Mouse (Mus musculus): ENCODE measurements around the gene Farp1.

The Farp1 gene

GRCm38 (mm10) chr14:121183414-121184130, 148.6 kb downstream of the Farp1 start:
- no peak for DNase-seq (ENCODE audit: low spot score)

GRCm38 (mm10) chr14:121184351-121184750, 149.4 kb downstream of the Farp1 start:
- no peak for DNase-seq (ENCODE audit: low spot score)

- DNase-seq (ENCODE audit: low spot score): no peak
Observed at GRCm38 (mm10) chr14:121186402-121186894, 151.4 kb downstream of the Farp1 start.

- peak; percentile 1 for DNase-seq (ENCODE audit: low spot score)
Observed at GRCm38 (mm10) chr14:121189840-121190239, 154.8 kb downstream of the Farp1 start.

GRCm38 (mm10) chr14:121190386-121190785, 155.4 kb downstream of the Farp1 start:
- no peak for DNase-seq (ENCODE audit: low spot score)

- no peak for DNase-seq (ENCODE audit: low spot score)
Observed at GRCm38 (mm10) chr14:121191739-121192138, 156.7 kb downstream of the Farp1 start.

- DNase-seq (ENCODE audit: low spot score): no peak
Observed at GRCm38 (mm10) chr14:121192394-121192793, 157.4 kb downstream of the Farp1 start.

GRCm38 (mm10) chr14:121193981-121194380, 159.0 kb downstream of the Farp1 start:
- DNase-seq (ENCODE audit: low spot score): no peak

- DNase-seq (ENCODE audit: low spot score): no peak
Observed at GRCm38 (mm10) chr14:121198915-121199572, 164.0 kb downstream of the Farp1 start.

GRCm38 (mm10) chr14:121199789-121200188, 164.8 kb downstream of the Farp1 start:
- DNase-seq (ENCODE audit: low spot score): no peak

GRCm38 (mm10) chr14:121200353-121200752, 165.4 kb downstream of the Farp1 start:
- no peak for DNase-seq (ENCODE audit: low spot score)

- DNase-seq (ENCODE audit: low spot score): no peak
Observed at GRCm38 (mm10) chr14:121201178-121201577, 166.2 kb downstream of the Farp1 start.

- no peak for DNase-seq (ENCODE audit: low spot score)
Observed at GRCm38 (mm10) chr14:121205459-121205858, 170.5 kb downstream of the Farp1 start.

- DNase-seq (ENCODE audit: low spot score): no peak
Observed at GRCm38 (mm10) chr14:121207441-121208158, 172.6 kb downstream of the Farp1 start.

GRCm38 (mm10) chr14:121208159-121208515, 173.1 kb downstream of the Farp1 start:
- no peak for DNase-seq (ENCODE audit: low spot score)

GRCm38 (mm10) chr14:121210318-121210717, 175.3 kb downstream of the Farp1 start:
- no peak for DNase-seq (ENCODE audit: low spot score)

GRCm38 (mm10) chr14:121213650-121214049, 178.7 kb downstream of the Farp1 start:
- no peak for DNase-seq (ENCODE audit: low spot score)

- DNase-seq (ENCODE audit: low spot score): no peak
Observed at GRCm38 (mm10) chr14:121214636-121215257, 179.7 kb downstream of the Farp1 start.

GRCm38 (mm10) chr14:121215817-121216216, 180.8 kb downstream of the Farp1 start:
- no peak for DNase-seq (ENCODE audit: low spot score)

GRCm38 (mm10) chr14:121216672-121217071, 181.7 kb downstream of the Farp1 start:
- DNase-seq (ENCODE audit: low spot score): no peak

- DNase-seq (ENCODE audit: low spot score): peak; percentile 3
Observed at GRCm38 (mm10) chr14:121218620-121219019, 183.6 kb downstream of the Farp1 start.

Data from c-Kit-positive CD71-positive TER-119-positive erythroid progenitor cells, embryonic 14.5 days (primary cell).